17 mouse cellular contexts compared by ENCODE assay signal in genomic region chr14:9460006-9460405, GRCm38 (mm10).
DNase-seq lines count a peak whose midpoint lies in the region; TF ChIP-seq lines count a peak whose summit lies in the region.
"Had no signal": no experiment of that assay in that cellular context is flagged by ENCODE, and none has a peak within 500 bp of the region (broad histone marks: within the 10 kb centered on the region; RNA-seq: fewer than 3 reads in every experiment).

No protein-coding gene starts in this region.

- peak; percentile 45 to 48 for DNase-seq in layer of hippocampus, adult 8-10 months (ENCODE audit: low spot score in 2 of 2)
- no peak for DNase-seq in layer of hippocampus, adult 9-10 months (ENCODE audit: low spot score)
- DNase-seq in 3T3-L1 (ENCODE audit: low read depth, low spot score) (peak; percentile 7), MN1 (ENCODE audit: low spot score) (no peak)
- peak; percentile 6 for DNase-seq in left cerebral cortex, postnatal 4 days
- DNase-seq in heart, postnatal 10 days, result no peak
- DNase-seq: adrenal gland, postnatal 36 days; cerebellum, adult 18-20 months; cerebellum, postnatal 36 days; kidney, adult 8-10 months; kidney, postnatal 14 days; thymus, postnatal 4 days had no signal

- H3K27me3 ChIP-seq in C2C12 (ENCODE audit: control insufficient read depth, insufficient read depth, insufficient read length), result no peaks in the 10 kb centered on the region
- H3K27me3 ChIP-seq: embryonic facial prominence, embryonic 15.5 days; hindbrain, embryonic 13.5 days; midbrain, embryonic 13.5 days had no signal

- intact Hi-C loops in left cerebral cortex, postnatal 4 days (cut with DNase I), result no loop called here
- intact Hi-C loops in heart, postnatal 10 days (cut with DNase I), result no loop called here

- no peaks in the 10 kb centered on the region for H3K36me3 ChIP-seq in C2C12 (ENCODE audit: control insufficient read depth, insufficient read depth)
- H3K36me3 ChIP-seq: embryonic facial prominence, embryonic 15.5 days; hindbrain, embryonic 13.5 days; midbrain, embryonic 13.5 days had no signal

- no peak overlapping the region for H3ac ChIP-seq in C2C12 (ENCODE audit: control insufficient read depth, insufficient read length, low read depth)

- H3K79me3 ChIP-seq in C2C12 (ENCODE audit: low read depth), result no peaks in the 10 kb centered on the region

- no peaks in the 10 kb centered on the region for H3K79me2 ChIP-seq in C2C12 (ENCODE audit: control insufficient read depth, insufficient read depth)

- no peak overlapping the region for H3K4me3 ChIP-seq in C2C12 (ENCODE audit: insufficient read depth, poor library complexity, severe bottlenecking)
- H3K4me3 ChIP-seq: embryonic facial prominence, embryonic 15.5 days; hindbrain, embryonic 13.5 days; left cerebral cortex, adult 2 months; midbrain, embryonic 13.5 days had no signal

- TF ChIP-seq CTCF in C2C12 (IDR thresholded peaks at IDR 0.05; ENCODE audit: control insufficient read depth, insufficient read depth, insufficient read length), result no peak

TF ChIP-seq in C2C12, 6 proteins besides CTCF, POLR2A, EP300 and RAD21:
- TF ChIP-seq MYOD1 (IDR thresholded peaks at IDR 0.05; ENCODE audit: control insufficient read depth, insufficient read length, low read depth) (peak; percentile 29), MAX (IDR thresholded peaks at IDR 0.05) (no peak)

Comparison
In these comparisons a context has a peak if more than half of its experiments do, and no peak if none do; other contexts are left out.
1. DNase-seq: peak in layer of hippocampus, adult 8-10 months (2 of 2), 3T3-L1 (single experiment) and left cerebral cortex, postnatal 4 days (single experiment); none in layer of hippocampus, adult 9-10 months (single experiment), heart, postnatal 10 days (0 of 2) and MN1 (single experiment).